Mouse (Mus musculus) thymus, adult 2 months (tissue): ENCODE results near the gene Crocc2.

ENCODE experiments used
- CTCF ChIP-seq: fragments of 200-500 bp; IDR thresholded peaks from 2 replicates; pipeline ENCODE4 v1.5.1; 2012; ENCODE audit warnings: mild to moderate bottlenecking, control low read depth, low read length, moderate library complexity, borderline replicate concordance; ENCODE audit not compliant: control insufficient read depth, poor library complexity, insufficient read depth; ENCODE audit errors: extremely low read depth
- POLR2A ChIP-seq: fragments of 200-500 bp; IDR thresholded peaks from 2 replicates; pipeline ENCODE4 v1.6.1; 2012; ENCODE audit warnings: mild to moderate bottlenecking, low read length, control low read depth, moderate library complexity; ENCODE audit not compliant: control insufficient read depth, poor library complexity, insufficient read depth; ENCODE audit errors: extremely low read depth

GRCm38 (mm10) chr1:93235576-93236544 lies 67.3 kb downstream of the Crocc2 start, which contains the start of gene Sned1:
- TF ChIP-seq POLR2A = no peak
- TF ChIP-seq CTCF = no peak
